Mouse (Mus musculus) kidney, adult 8-10 months (tissue): ENCODE measurements around the gene Fcgr1.
A peak's percentile ranks its signal among the peaks of the same experiment; 100 is the strongest.

Source experiments
- DNase-seq, 2 experiments: peaks; one replicate each; pipeline ENCODE4 v3.0.0; 2022

Gene Fcgr1

GRCm38 (mm10) chr3:96269511-96270474 is 24.0 kb downstream of the Fcgr1 start, which contains the start of gene Hist2h2bb:
Hist2h2bb (plus strand) TSS chr3:96269752.
- DNase-seq: peak; percentile 94 to 96

GRCm38 (mm10) chr3:96268776-96269378 is 24.9 kb downstream of the Fcgr1 start:
- DNase-seq: peak in 1 of 2 experiments; percentile 14

GRCm38 (mm10) chr3:96268051-96268775 is 25.6 kb downstream of the Fcgr1 start, which contains the start of gene Hist2h3b:
Hist2h3b (plus strand) TSS chr3:96268654.
- DNase-seq: peak; percentile 83 to 86

GRCm38 (mm10) chr3:96267541-96267940 is 26.2 kb downstream of the Fcgr1 start:
- no peak for DNase-seq

- DNase-seq: no peak
Measured at GRCm38 (mm10) chr3:96266132-96266710, 27.5 kb downstream of the Fcgr1 start.

- no peak for DNase-seq
Measured at GRCm38 (mm10) chr3:96264404-96264949, 29.3 kb downstream of the Fcgr1 start.

GRCm38 (mm10) chr3:96263558-96264403 is 30.0 kb downstream of the Fcgr1 start:
- peak in 1 of 2 experiments; percentile 55 for DNase-seq

GRCm38 (mm10) chr3:96262979-96263550 is 30.7 kb downstream of the Fcgr1 start, which contains the start of gene Hist2h4:
Hist2h4 (minus strand) TSS chr3:96263311.
- peak; percentile 97 for DNase-seq

GRCm38 (mm10) chr3:96262216-96262875 is 31.4 kb downstream of the Fcgr1 start:
- peak; percentile 76 to 84 for DNase-seq

- DNase-seq: no peak
Measured at GRCm38 (mm10) chr3:96261623-96262022, 32.1 kb downstream of the Fcgr1 start.

- DNase-seq: no peak
Measured at GRCm38 (mm10) chr3:96260220-96260619, 33.5 kb downstream of the Fcgr1 start.

GRCm38 (mm10) chr3:96257190-96257589 is 36.6 kb downstream of the Fcgr1 start:
- no peak for DNase-seq

- DNase-seq: no peak
Measured at GRCm38 (mm10) chr3:96255926-96256593, 37.7 kb downstream of the Fcgr1 start.

- DNase-seq: no peak
Measured at GRCm38 (mm10) chr3:96254683-96255355, 39.0 kb downstream of the Fcgr1 start.

- DNase-seq: no peak
Measured at GRCm38 (mm10) chr3:96251787-96252186, 42.0 kb downstream of the Fcgr1 start.

GRCm38 (mm10) chr3:96250890-96251289 is 42.9 kb downstream of the Fcgr1 start:
- DNase-seq: no peak

- no peak for DNase-seq
Measured at GRCm38 (mm10) chr3:96249034-96249345, 44.8 kb downstream of the Fcgr1 start.

- no peak for DNase-seq
Measured at GRCm38 (mm10) chr3:96248141-96249033, 45.4 kb downstream of the Fcgr1 start.
